Mouse (Mus musculus): ENCODE data around the gene Bhlha9.
"Not testable (repeated sequence)": the region's sequence is repeated elsewhere in the genome, so short reads cannot be mapped to it uniquely, and the experiment has no call there.

DNA sequence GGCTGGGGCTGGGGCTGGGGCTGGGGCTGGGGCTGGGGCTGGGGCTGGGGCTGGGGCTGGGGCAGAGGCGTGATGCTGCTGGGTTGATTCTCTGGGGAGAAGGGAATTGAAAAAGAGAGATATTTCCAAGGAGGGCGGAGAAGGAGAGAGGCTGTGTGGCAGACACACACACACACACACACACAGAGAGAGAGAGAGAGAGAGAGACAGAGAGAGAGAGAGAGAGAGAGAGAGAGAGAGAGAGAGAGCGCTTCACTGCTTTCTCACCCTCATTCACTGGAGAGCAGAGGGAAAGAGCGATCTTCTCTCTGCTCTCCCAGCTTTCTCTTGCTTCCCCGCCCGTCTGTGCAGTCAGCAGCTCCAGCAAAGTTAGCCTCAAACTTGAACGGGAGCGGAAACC lies 7.2 kb downstream of the Bhlha9 start, which contains the start of gene Trarg1:
- not testable (repeated sequence) for TF ChIP-seq CTCF, EP300 (IDR thresholded peaks at IDR 0.05; ENCODE audit: low read depth)
